Mouse (Mus musculus) stomach, embryonic 16.5 days (tissue): ENCODE measurements at regions not wholly inside any gene's neighbourhood (a gene's known extent, or its start where the extent isn't known, plus 50 kb on each side); places are given as distances from the start of the nearest gene placed in this dataset.

ENCODE experiments used
- ATAC-seq: fragments of 200-750 bp; cut with Nextera tagmentation; 2 replicates; pipeline ENCODE4 v1.8.0; 2017; ENCODE audit warnings: moderate number of reproducible peaks, moderate TSS enrichment; ENCODE audit not compliant: insufficient read depth, low FRiP score
- H3K27ac ChIP-seq: fragments of 300-500 bp; sonication (generic); 2 replicates; pipeline ENCODE4 v1.5.1; 2014; ENCODE audit warnings: low read length
- H3K27me3 ChIP-seq: fragments of 300-500 bp; sonication (generic); 2 replicates; pipeline ENCODE4 v1.6.1; 2014; ENCODE audit warnings: low read length, control low read depth, mixed read lengths; ENCODE audit not compliant: control insufficient read depth, insufficient read depth
- H3K36me3 ChIP-seq: fragments of 300-500 bp; sonication (generic); 2 replicates; pipeline ENCODE4 v1.6.1; 2014; ENCODE audit warnings: low read length; ENCODE audit not compliant: control insufficient read depth, insufficient read depth
- H3K4me1 ChIP-seq: fragments of 300-500 bp; sonication (generic); 2 replicates; pipeline ENCODE4 v1.6.1; 2014; ENCODE audit warnings: low read length, control low read depth, mixed read lengths; ENCODE audit not compliant: control insufficient read depth, insufficient read depth
- H3K4me2 ChIP-seq: fragments of 300-500 bp; sonication (generic); 2 replicates; pipeline ENCODE4 v1.6.1; 2014; ENCODE audit warnings: low read depth, low read length, mixed read lengths
- H3K4me3 ChIP-seq: fragments of 300-500 bp; sonication (generic); replicated peaks from 2 replicates; pipeline ENCODE4 v1.5.1; 2014; ENCODE audit warnings: mild to moderate bottlenecking, low read length
- H3K9ac ChIP-seq: fragments of 300-500 bp; sonication (generic); 2 replicates; pipeline ENCODE4 v1.6.1; 2014; ENCODE audit warnings: low read length
- H3K9me3 ChIP-seq: fragments of 300-500 bp; sonication (generic); replicated peaks from 2 replicates; pipeline ENCODE4 v1.6.1; 2016; ENCODE audit warnings: low read length, control low read depth; ENCODE audit not compliant: control insufficient read depth
- WGBS: fragments of 180-500 bp; shearing (Covaris S2); extraction: QIAGEN DNeasy Blood & Tissue Kit; methylation state at CpG from one replicate; pipeline ENCODE4 v1.1.7; 2014; 5-methylcytosine and 5-hydroxymethylcytosine counted together

DNA sequence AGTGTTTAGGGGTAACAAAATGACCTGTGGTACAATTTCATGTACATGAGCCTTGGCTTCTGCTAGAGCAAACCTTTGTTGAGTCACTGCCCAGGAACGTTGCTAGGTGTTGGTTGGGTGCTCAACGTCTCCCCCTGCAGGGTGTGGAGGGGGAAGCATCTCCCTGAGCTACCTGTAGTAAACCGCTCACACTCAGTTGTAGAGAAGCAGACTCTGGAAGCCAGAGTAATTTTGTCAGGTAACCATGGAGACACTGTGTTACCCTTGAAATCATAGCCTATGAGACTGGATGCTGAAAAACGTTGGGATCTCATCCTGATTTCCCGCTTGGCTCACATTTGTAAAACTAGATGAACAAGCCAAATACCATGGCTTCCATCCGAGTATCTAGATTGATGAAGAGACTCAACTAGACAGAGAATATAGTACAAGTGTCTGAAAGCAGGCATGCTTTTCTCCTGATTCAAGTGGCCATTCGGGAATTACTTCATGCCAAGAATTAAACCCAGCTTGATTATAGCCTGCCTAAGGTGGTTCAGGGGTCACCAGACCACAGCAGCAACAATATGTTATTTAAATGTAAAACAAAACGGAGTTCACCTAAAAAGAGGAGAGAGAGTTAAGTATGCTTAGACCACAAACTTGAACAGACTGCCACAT lies 63.7 kb upstream of the Ctla4 start:
- Histone ChIP-seq H3K36me3 (no peaks in the 10 kb centered on the region), H3K27ac (no peak overlapping the region), H3K9me3 (no peaks in the 10 kb centered on the region), H3K4me2 (no peak overlapping the region), H3K4me3 (no peak overlapping the region), H3K27me3 (no peaks in the 10 kb centered on the region), H3K4me1 (peaks cover 6% of the 10 kb centered on the region; the same call in 1 of the 2 replicates), H3K9ac (no peak overlapping the region)
- WGBS: 57% methylated on average over 8 of the region's 8 CpGs
- no peak for ATAC-seq

DNA sequence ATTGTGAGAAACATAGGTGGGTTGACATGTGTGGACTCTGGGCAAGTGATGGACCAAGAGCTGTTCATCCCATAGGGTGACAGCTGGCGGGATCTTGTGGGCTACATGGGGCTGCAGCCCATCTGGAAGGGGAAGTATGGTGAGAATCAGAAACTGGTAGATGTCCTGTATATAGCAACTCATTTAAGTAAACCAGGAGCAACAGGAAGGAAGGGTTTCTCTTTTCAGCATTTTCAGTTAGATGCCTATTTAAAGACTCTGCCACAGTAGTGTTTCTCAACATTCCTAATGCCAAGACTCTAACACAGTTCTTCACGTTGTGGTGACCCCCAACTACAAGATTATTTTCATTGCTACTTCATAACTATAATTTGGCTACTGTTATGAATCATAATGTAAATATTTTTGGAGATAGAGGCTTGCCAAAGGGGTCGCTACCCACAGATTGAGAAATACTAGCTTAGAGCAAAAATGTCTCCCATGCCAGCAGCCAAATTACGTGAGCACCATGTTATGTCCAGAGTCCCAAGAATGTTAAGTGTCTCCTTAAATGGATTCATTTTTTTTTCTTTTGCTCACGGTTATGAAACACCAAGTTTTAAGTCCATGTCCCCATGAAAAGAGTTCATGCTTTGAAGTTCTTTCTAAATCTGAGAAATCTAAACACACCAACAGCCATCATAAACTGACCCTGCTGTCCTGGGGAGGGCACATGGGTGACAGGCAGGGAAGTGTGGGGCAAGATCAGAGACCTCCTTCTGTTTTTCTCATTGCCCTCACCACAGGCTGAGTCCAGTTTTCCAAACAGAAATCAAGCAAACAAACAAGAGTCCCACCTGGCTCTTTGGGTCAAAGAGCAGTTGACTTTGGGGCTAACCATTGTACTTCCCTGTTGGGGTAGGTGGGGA lies 62.3 kb upstream of the Ctla4 start:
- H3K4me2 ChIP-seq: no peak overlapping the region
- H3K9me3 ChIP-seq: no peaks in the 10 kb centered on the region
- H3K27me3 ChIP-seq: no peaks in the 10 kb centered on the region
- H3K9ac ChIP-seq: no peak overlapping the region
- 59% methylated on average over 5 of the region's 5 CpGs for WGBS
- no peak for ATAC-seq
- H3K4me1 ChIP-seq: peaks cover 6% of the 10 kb centered on the region; the same call in 1 of the 2 replicates
- peak overlapping the region; percentile 74 for H3K27ac ChIP-seq
- H3K36me3 ChIP-seq: no peaks in the 10 kb centered on the region
- H3K4me3 ChIP-seq: no peak overlapping the region

DNA sequence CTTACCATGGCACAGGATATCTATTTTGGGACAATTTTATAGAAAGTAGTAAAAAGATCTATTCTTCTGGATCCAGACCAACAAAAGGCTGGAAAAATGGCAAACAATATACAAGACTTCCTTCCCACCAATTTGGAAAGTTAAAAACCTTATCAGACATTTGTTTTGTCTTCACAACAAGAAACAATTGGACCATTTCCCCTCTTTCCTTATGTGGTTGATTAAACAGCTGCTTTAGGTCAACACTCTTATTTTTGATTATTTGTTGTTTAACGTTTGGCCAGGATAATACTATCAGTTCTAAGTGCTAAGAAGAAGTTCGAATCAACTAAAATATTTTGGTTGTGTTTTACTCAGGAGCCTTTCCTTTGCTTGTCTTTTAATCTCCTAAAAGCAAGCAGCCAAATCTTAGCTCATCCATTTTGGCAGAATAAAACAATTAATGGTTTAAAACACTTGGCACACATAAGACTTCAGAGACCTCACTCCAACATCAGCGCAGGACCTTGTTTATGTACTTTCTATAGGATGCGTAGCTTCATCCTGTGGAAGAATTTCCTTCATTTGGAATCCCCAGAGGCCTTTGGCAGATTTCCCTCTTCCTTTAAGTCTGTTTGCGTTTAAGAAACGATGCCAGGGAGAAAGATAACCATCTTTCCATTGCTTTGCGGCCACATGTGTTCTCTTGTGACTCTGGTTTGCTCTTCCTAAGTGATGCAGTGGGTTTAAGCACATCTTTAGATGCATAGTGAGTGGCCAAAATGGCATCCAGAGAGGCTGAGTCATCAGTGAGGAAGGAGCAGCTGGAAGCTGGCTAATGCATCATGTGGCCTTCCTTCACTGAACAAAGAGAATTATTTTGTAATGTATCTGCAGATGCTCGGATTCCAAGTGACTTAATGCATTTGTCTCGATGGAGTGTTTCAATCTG lies 61.3 kb upstream of the Ctla4 start:
- ATAC-seq: peak; percentile 88
- no peak overlapping the region for H3K9ac ChIP-seq
- H3K27ac ChIP-seq: peak overlapping the region; percentile 76
- H3K9me3 ChIP-seq: no peaks in the 10 kb centered on the region
- H3K36me3 ChIP-seq: no peaks in the 10 kb centered on the region
- WGBS: 35% methylated on average over 9 of the region's 9 CpGs
- H3K4me1 ChIP-seq: peaks cover 6% of the 10 kb centered on the region; the same call in 1 of the 2 replicates
- H3K27me3 ChIP-seq: no peaks in the 10 kb centered on the region
- H3K4me2 ChIP-seq: no peak overlapping the region
- no peak overlapping the region for H3K4me3 ChIP-seq

DNA sequence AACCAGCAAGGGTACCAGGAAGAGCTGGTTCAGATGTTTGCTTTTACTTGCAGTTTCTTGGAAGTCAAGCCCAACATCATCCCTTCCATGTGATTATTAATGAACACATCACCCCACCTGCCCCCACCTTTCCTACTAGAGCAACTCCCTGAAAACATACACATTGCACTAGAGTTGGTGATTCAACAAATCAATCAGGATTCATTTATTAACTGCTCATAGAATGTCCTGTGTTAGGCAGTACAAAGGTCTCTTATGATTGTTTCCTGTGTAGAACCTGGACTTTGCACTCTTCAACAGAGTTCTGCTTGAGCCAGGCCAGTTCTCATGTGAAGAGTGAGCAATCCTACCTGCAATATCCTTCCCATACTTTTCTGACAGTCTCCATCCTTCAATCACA lies 59.8 kb upstream of the Ctla4 start:
- H3K36me3 ChIP-seq: no peaks in the 10 kb centered on the region
- no peak overlapping the region for H3K4me3 ChIP-seq
- H3K27me3 ChIP-seq: no peaks in the 10 kb centered on the region
- peak; percentile 51; the same call in 1 of the 2 replicates for ATAC-seq
- no peak overlapping the region for H3K27ac ChIP-seq
- no peak overlapping the region for H3K9ac ChIP-seq
- H3K4me2 ChIP-seq: no peak overlapping the region
- H3K9me3 ChIP-seq: no peaks in the 10 kb centered on the region
- peaks cover 6% of the 10 kb centered on the region; the same call in 1 of the 2 replicates for H3K4me1 ChIP-seq

DNA sequence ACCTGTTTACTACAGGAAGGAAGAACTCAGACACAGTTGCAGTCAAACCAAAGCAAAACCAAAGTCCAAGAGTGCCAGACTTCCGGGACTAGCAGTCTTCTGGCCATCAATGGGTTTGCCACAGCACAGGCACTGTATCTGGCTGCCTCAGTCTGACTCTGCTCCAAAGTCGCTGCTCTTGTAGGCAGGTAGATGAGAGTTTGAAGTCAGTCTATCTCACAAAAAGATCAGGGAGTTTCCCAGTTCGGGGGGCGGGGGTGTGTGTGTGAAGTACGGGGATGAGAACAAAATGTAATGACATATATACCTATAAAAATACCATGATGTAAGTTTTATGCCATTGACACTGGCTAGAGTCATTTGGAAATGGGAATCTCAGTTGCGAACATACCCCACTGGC lies 58.6 kb upstream of the Ctla4 start:
- peaks cover 8% of the 10 kb centered on the region for H3K4me1 ChIP-seq
- H3K4me3 ChIP-seq: no peak overlapping the region
- no peaks in the 10 kb centered on the region for H3K9me3 ChIP-seq
- H3K4me2 ChIP-seq: no peak overlapping the region
- H3K36me3 ChIP-seq: no peaks in the 10 kb centered on the region
- no peak for ATAC-seq
- H3K9ac ChIP-seq: no peak overlapping the region
- H3K27ac ChIP-seq: no peak overlapping the region
- 88% methylated on average over 6 of the region's 6 CpGs for WGBS
- no peaks in the 10 kb centered on the region for H3K27me3 ChIP-seq

DNA sequence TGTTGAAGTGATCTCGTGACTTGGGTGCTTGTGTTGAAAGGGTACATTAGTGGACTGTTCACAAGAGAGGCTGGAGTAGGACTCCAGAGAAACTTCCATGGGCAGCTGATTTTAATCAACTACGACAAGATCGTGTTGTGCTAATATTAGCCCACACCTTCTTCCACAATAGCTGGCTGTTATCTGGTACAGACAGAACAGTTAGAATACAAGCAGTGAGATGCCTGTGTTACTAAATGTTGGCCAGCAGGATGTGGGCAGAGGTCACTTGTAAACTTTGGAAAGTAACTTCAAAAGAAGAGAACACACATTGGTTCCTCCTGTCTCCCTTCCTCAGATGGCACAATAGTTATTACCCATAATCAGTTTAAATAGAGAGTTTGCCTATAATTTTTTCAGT lies 57.0 kb upstream of the Ctla4 start:
- Histone ChIP-seq H3K4me3 (no peak overlapping the region), H3K4me2 (no peak overlapping the region), H3K9me3 (no peaks in the 10 kb centered on the region), H3K9ac (no peak overlapping the region), H3K27ac (no peak overlapping the region), H3K36me3 (no peaks in the 10 kb centered on the region), H3K27me3 (no peaks in the 10 kb centered on the region), H3K4me1 (peaks cover 5% of the 10 kb centered on the region)
- WGBS: 56% methylated on average over 3 of the region's 3 CpGs
- ATAC-seq: no peak

DNA sequence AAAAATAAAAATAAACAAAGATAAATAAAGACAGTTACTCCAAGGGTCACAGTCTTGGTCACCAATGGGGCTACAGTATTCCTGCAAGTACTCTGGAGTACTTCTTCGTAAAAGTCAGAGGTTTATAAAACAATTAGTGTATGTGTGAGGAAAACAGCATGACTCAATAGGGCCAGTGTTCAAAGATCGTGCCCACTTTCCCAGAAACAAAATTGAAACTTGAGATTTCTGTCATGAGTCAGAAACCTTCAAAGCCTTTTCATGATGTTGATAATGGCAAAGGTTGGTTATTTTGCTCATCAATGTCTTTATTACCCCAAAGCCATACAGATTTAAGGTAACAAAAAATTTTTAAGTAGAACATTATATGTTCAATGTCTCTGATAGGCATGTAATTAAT lies 53.1 kb upstream of the Ctla4 start:
- 55% methylated on average over 2 of the region's 2 CpGs for WGBS
- H3K4me3 ChIP-seq: no peak overlapping the region
- H3K9ac ChIP-seq: no peak overlapping the region
- H3K27me3 ChIP-seq: no peaks in the 10 kb centered on the region
- no peak overlapping the region for H3K27ac ChIP-seq
- H3K4me1 ChIP-seq: peaks cover 3% of the 10 kb centered on the region; the same call in 1 of the 2 replicates
- no peaks in the 10 kb centered on the region for H3K36me3 ChIP-seq
- H3K4me2 ChIP-seq: no peak overlapping the region
- ATAC-seq: no peak
- no peaks in the 10 kb centered on the region for H3K9me3 ChIP-seq
